Mouse (Mus musculus) bone marrow macrophage, adult 2 months (primary cell): ENCODE results near the gene Nog.

Experiments used
- CTCF ChIP-seq: IDR thresholded peaks from 2 replicates; pipeline ENCODE4 v1.5.1; 2012; ENCODE audit warnings: low read depth, mild to moderate bottlenecking, low read length, moderate library complexity
- POLR2A ChIP-seq: IDR thresholded peaks from 2 replicates; pipeline ENCODE4 v1.6.1; 2012; ENCODE audit warnings: mild to moderate bottlenecking, low read depth, low read length, borderline replicate concordance

- no peak for TF ChIP-seq POLR2A
- TF ChIP-seq CTCF: no peak
Measured at GRCm38 (mm10) chr11:89310217-89310616, 8.1 kb upstream of the Nog start.
